ENCODE assay signal across 14 mouse cellular contexts in genomic region chr12:79946777-79947176, GRCm38 (mm10).
A peak's percentile ranks its signal among the peaks of the same experiment; 100 is the strongest.
DNase-seq lines count a peak whose midpoint lies in the region; ATAC-seq and TF ChIP-seq lines count a peak whose summit lies in the region.
"Had no signal": no experiment of that assay in that cellular context is flagged by ENCODE, and none has a peak within 500 bp of the region (broad histone marks: within the 10 kb centered on the region; RNA-seq: fewer than 3 reads in every experiment).

No protein-coding gene starts in this region.

- no peaks in the 10 kb centered on the region for H3K9me3 ChIP-seq in E14TG2a.4 (ENCODE audit: low read length)
- H3K9me3 ChIP-seq in intestine, postnatal 0 days (ENCODE audit: control insufficient read depth) = no peaks in the 10 kb centered on the region
- H3K9me3 ChIP-seq in midbrain, postnatal 0 days (ENCODE audit: low read length) = no peaks in the 10 kb centered on the region
- H3K9me3 ChIP-seq: embryonic facial prominence, embryonic 15.5 days; heart, embryonic 13.5 days; limb, embryonic 12.5 days had no signal

- H3K4me3 ChIP-seq in left cerebral cortex, adult 2 months = no peak overlapping the region
- H3K4me3 ChIP-seq in E14TG2a.4 (replicated peaks; ENCODE audit: low read length) = no peak overlapping the region
- no peak overlapping the region for H3K4me3 ChIP-seq in intestine, postnatal 0 days (ENCODE audit: low read depth, low read length)
- no peak overlapping the region for H3K4me3 ChIP-seq in midbrain, postnatal 0 days (ENCODE audit: low read depth, low read length)
- H3K4me3 ChIP-seq: embryonic facial prominence, embryonic 15.5 days; heart, embryonic 13.5 days; limb, embryonic 12.5 days had no signal

- 91% methylated on average over 10 of the region's 10 CpGs for WGBS in intestine, postnatal 0 days
- 87% methylated on average over 10 of the region's 10 CpGs for WGBS in midbrain, postnatal 0 days

- no peak overlapping the region for H3K27ac ChIP-seq in left cerebral cortex, adult 2 months
- H3K27ac ChIP-seq in intestine, postnatal 0 days (ENCODE audit: low read depth, low read length) = no peak overlapping the region
- H3K27ac ChIP-seq in midbrain, postnatal 0 days (ENCODE audit: low read depth, low read length) = no peak overlapping the region
- H3K27ac ChIP-seq: embryonic facial prominence, embryonic 15.5 days; heart, embryonic 13.5 days; limb, embryonic 12.5 days had no signal

- peak; percentile 31 for DNase-seq in adrenal gland, postnatal 14 days
- no peak for DNase-seq in adrenal gland, adult (ENCODE audit: inconsistent age in 2 of 2, low spot score in 1 of 2)
- DNase-seq in left cerebral cortex, adult 2 months (ENCODE audit: extremely low spot score in 1 of 2, low spot score in 2 of 2) = no peak
- DNase-seq in left cerebral cortex, adult 9 months (ENCODE audit: low spot score in 2 of 2) = no peak
- DNase-seq in right cerebral cortex, adult 2 months (ENCODE audit: low spot score in 2 of 2) = no peak
- DNase-seq in midbrain, postnatal 0 days (ENCODE audit: low spot score) = no peak
- DNase-seq: cerebellum, postnatal 14 days; layer of hippocampus, adult 9-11 months; retina, postnatal 1 day had no signal

- TF ChIP-seq CTCF in left cerebral cortex, adult 2 months (IDR thresholded peaks at IDR 0.05) = peak; percentile 8
- peak; percentile 46 for TF ChIP-seq CTCF in E14TG2a.4 (conservative IDR thresholded peaks at IDR 0.05; ENCODE audit: low read length)
- TF ChIP-seq CTCF in intestine, postnatal 0 days (IDR thresholded peaks at IDR 0.05; ENCODE audit: low read depth) = peak; percentile 53
- TF ChIP-seq CTCF in midbrain, postnatal 0 days (IDR thresholded peaks at IDR 0.05) = no peak

- H3K36me3 ChIP-seq in E14TG2a.4 (ENCODE audit: insufficient read depth, low read length) = no peaks in the 10 kb centered on the region
- no peaks in the 10 kb centered on the region for H3K36me3 ChIP-seq in intestine, postnatal 0 days (ENCODE audit: control insufficient read depth, insufficient read depth)
- no peaks in the 10 kb centered on the region for H3K36me3 ChIP-seq in midbrain, postnatal 0 days (ENCODE audit: insufficient read depth, low read length)
- H3K36me3 ChIP-seq: embryonic facial prominence, embryonic 15.5 days; heart, embryonic 13.5 days; limb, embryonic 12.5 days had no signal

- ATAC-seq in intestine, postnatal 0 days = no peak
- no peak for ATAC-seq in midbrain, postnatal 0 days (ENCODE audit: low FRiP score)

- intact Hi-C loops in left cerebral cortex, adult 2 months (cut with DNase I) = no loop called here

- peaks cover 15% of the 10 kb centered on the region for H3K4me1 ChIP-seq in E14TG2a.4 (replicated peaks; ENCODE audit: low read depth, low read length)
- peaks cover 13% of the 10 kb centered on the region for H3K4me1 ChIP-seq in intestine, postnatal 0 days (replicated peaks; ENCODE audit: control insufficient read depth, insufficient read depth, low read length)
- no peaks in the 10 kb centered on the region for H3K4me1 ChIP-seq in midbrain, postnatal 0 days (ENCODE audit: insufficient read depth, low read length)

- H3K9ac ChIP-seq in intestine, postnatal 0 days (ENCODE audit: low read depth, low read length) = no peak overlapping the region
- H3K9ac ChIP-seq in midbrain, postnatal 0 days (replicated peaks; ENCODE audit: low read length, poor library complexity, severe bottlenecking) = no peak overlapping the region
- H3K9ac ChIP-seq: embryonic facial prominence, embryonic 15.5 days; heart, embryonic 13.5 days; limb, embryonic 12.5 days had no signal

- H3K27me3 ChIP-seq in E14TG2a.4 (ENCODE audit: insufficient read depth, low read length) = peaks cover 20% of the 10 kb centered on the region
- no peaks in the 10 kb centered on the region for H3K27me3 ChIP-seq in intestine, postnatal 0 days (replicated peaks; ENCODE audit: control insufficient read depth, insufficient read depth, low read length)
- H3K27me3 ChIP-seq in midbrain, postnatal 0 days (ENCODE audit: insufficient read depth, low read length) = no peaks in the 10 kb centered on the region
- H3K27me3 ChIP-seq: embryonic facial prominence, embryonic 15.5 days; heart, embryonic 13.5 days; limb, embryonic 12.5 days had no signal

- H3K4me2 ChIP-seq in intestine, postnatal 0 days (replicated peaks; ENCODE audit: low read depth) = no peak overlapping the region
- H3K4me2 ChIP-seq in midbrain, postnatal 0 days (ENCODE audit: low read depth, low read length, poor library complexity, severe bottlenecking) = no peak overlapping the region
- H3K4me2 ChIP-seq: embryonic facial prominence, embryonic 15.5 days; heart, embryonic 13.5 days; limb, embryonic 12.5 days had no signal
